Mouse (Mus musculus): ENCODE results near the gene Sos1. TPM values are rescaled to one million over a fixed set of nuclear protein-coding genes. Genes with fewer than 3 reads are reported as not detected.
A peak's percentile ranks its signal among the peaks of the same experiment; 100 is the strongest.
"Not testable (repeated sequence)": the region's sequence is repeated elsewhere in the genome, so short reads cannot be mapped to it uniquely, and the experiment has no call there.

Gene Sos1
- polyA plus RNA-seq, 1 experiment from 2014 or later, result 6.4 TPM

DNA sequence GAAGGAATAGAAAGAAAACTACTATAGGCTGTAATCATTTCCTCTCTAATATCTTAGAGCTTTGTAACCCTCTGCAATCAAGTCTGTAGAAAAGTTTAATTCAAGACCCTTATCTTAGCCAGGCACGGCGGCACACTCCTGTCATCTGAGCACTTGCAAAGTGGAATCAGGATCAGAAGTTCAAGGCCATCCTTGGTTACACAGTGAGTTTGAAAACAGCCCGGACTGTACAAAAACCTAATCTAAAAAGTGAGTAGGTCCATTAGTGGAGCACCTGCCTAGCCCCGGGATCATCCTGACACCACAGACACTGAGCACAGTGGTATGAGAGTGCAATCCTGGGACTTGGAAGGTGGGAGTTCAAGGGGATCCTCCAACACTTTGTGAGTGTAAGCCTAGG is 12.6 kb upstream of the Sos1 start:
- Histone ChIP-seq H3K36me3 (no peaks in the 10 kb centered on the region), H3K27me3 (no peaks in the 10 kb centered on the region), H3K27ac (no peak overlapping the region), H3K9ac (no peak overlapping the region), H3K4me1 (no peaks in the 10 kb centered on the region), H3K4me2 (replicated peaks) (no peak overlapping the region), H3K9me3 (no peaks in the 10 kb centered on the region), H3K4me3 (no peak overlapping the region)
- no peak for ATAC-seq (ENCODE audit: insufficient number of reproducible peaks, insufficient read depth, low FRiP score, low TSS enrichment)
- 93% methylated on average over 4 of the region's 4 CpGs for WGBS

- no peak overlapping the region for H3K4me3 ChIP-seq
- WGBS, result 88% methylated on average over 4 of the region's 4 CpGs
- no peaks in the 10 kb centered on the region for H3K27me3 ChIP-seq
- no peaks in the 10 kb centered on the region for H3K36me3 ChIP-seq
- no peaks in the 10 kb centered on the region for H3K9me3 ChIP-seq
- no peak for ATAC-seq (ENCODE audit: insufficient number of reproducible peaks, insufficient read depth, low FRiP score, low TSS enrichment)
- H3K4me1 ChIP-seq, result no peaks in the 10 kb centered on the region
- no peak overlapping the region for H3K4me2 ChIP-seq (replicated peaks)
- no peak overlapping the region for H3K9ac ChIP-seq
- no peak overlapping the region for H3K27ac ChIP-seq
Measured at GRCm38 (mm10) chr17:80492274-80492673, 12.0 kb upstream of the Sos1 start.

DNA sequence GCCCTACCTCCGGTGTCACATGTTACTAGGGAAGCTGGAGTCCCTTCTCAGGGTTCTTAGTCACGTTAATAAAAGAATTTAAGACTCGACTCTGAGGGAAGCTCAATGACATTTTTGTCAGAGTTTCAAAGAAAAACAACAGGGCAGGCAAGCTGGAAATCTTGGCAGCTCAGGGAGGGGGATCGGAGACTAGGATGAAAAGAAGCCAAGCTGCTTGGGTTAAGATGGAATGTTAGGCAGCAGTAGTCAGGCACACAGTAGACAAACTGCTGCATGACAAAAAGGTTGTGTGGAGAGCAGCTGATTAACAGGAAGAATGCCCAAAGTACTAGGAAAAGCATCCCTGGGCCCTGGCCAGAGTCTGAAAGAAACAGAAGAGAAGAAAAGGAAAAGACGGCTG is 9.9 kb upstream of the Sos1 start:
- Histone ChIP-seq H3K9me3 (no peaks in the 10 kb centered on the region), H3K36me3 (no peaks in the 10 kb centered on the region), H3K4me2 (replicated peaks) (no peak overlapping the region), H3K4me1 (no peaks in the 10 kb centered on the region), H3K27ac (no peak overlapping the region), H3K4me3 (no peak overlapping the region), H3K27me3 (no peaks in the 10 kb centered on the region), H3K9ac (no peak overlapping the region)
- 64% methylated on average over 5 of the region's 5 CpGs for WGBS
- no peak for ATAC-seq (ENCODE audit: insufficient number of reproducible peaks, insufficient read depth, low FRiP score, low TSS enrichment)

DNA sequence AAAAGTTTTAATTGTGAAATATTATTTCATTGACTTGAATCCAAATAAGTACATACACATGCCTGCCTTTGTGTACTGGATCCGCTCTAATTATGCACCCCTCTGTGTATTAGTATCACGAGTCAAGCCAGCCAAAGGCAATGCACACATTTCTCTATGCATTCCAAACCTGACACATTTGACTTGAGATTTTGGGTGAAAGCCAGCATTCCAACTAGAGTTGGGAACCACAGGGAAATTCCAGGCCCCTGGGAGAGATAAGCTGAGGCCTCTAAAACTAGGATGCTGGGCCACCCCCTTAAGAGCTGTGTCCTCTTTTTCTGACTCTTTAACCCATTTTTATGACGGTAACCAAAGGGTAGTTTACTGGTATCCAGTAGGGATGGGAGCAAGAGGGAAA is 8.7 kb upstream of the Sos1 start:
- Histone ChIP-seq H3K9me3 (no peaks in the 10 kb centered on the region), H3K27me3 (no peaks in the 10 kb centered on the region), H3K4me3 (no peak overlapping the region), H3K36me3 (no peaks in the 10 kb centered on the region), H3K4me1 (no peaks in the 10 kb centered on the region), H3K9ac (no peak overlapping the region), H3K27ac (no peak overlapping the region), H3K4me2 (replicated peaks) (no peak overlapping the region)
- no peak for ATAC-seq (ENCODE audit: insufficient number of reproducible peaks, insufficient read depth, low FRiP score, low TSS enrichment)
- WGBS, result 79% methylated on average over 3 of the region's 3 CpGs

DNA sequence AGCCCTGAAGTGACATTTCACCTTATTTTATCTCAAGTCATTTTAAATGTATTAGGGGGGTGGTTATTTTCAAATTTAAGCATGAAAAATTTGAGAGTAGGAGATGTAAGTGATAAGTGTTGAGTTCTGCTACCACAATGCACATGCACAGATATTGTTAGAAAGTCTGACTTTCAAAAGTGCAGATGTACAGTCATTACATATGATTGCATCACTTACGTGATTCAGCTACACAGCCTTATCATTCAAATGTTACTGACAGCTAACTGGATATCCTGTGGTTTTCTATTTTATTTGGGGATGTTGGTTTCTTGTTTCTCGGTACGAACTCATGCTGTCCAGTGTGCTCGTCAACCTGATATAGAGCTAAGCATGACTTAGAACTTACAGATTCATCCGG is 4.9 kb upstream of the Sos1 start:
- peaks cover 3% of the 10 kb centered on the region; the same call in 1 of the 2 replicates for H3K4me1 ChIP-seq
- no peak overlapping the region for H3K9ac ChIP-seq
- H3K27me3 ChIP-seq, result no peaks in the 10 kb centered on the region
- H3K9me3 ChIP-seq, result no peaks in the 10 kb centered on the region
- no peak for ATAC-seq (ENCODE audit: insufficient number of reproducible peaks, insufficient read depth, low FRiP score, low TSS enrichment)
- no peak overlapping the region for H3K4me3 ChIP-seq
- H3K36me3 ChIP-seq, result no peaks in the 10 kb centered on the region
- no peak overlapping the region for H3K27ac ChIP-seq
- H3K4me2 ChIP-seq (replicated peaks), result no peak overlapping the region
- 92% methylated on average over 5 of the region's 5 CpGs for WGBS

GRCm38 (mm10) chr17:80480855-80481224 is 587 bp upstream of the Sos1 start:
- Histone ChIP-seq H3K27ac (peak overlapping the region; percentile 96), H3K4me2 (replicated peaks) (peak overlapping the region; percentile 63), H3K4me3 (peak overlapping the region; percentile 97), H3K27me3 (no peaks in the 10 kb centered on the region), H3K9me3 (no peaks in the 10 kb centered on the region), H3K36me3 (no peaks in the 10 kb centered on the region), H3K9ac (no peak overlapping the region), H3K4me1 (peaks cover 17% of the 10 kb centered on the region; the same call in 1 of the 2 replicates)
- no peak for ATAC-seq (ENCODE audit: insufficient number of reproducible peaks, insufficient read depth, low FRiP score, low TSS enrichment)
- 43% methylated on average over 7 of the region's 7 CpGs for WGBS

GRCm38 (mm10) chr17:80479295-80480030 is 790 bp downstream of the Sos1 start:
- under 1% methylated on average over 66 of the region's 71 CpGs for WGBS
- Histone ChIP-seq H3K27me3 (no peaks in the 10 kb centered on the region), H3K27ac (peak overlapping the region; percentile 96), H3K36me3 (no peaks in the 10 kb centered on the region), H3K4me2 (replicated peaks) (peak overlapping the region; percentile 63), H3K9me3 (no peaks in the 10 kb centered on the region), H3K4me3 (peak overlapping the region; percentile 97), H3K9ac (peak overlapping the region; percentile 95), H3K4me1 (peaks cover 17% of the 10 kb centered on the region; the same call in 1 of the 2 replicates)
- ATAC-seq (ENCODE audit: insufficient number of reproducible peaks, insufficient read depth, low FRiP score, low TSS enrichment), result peak; percentile 14

DNA sequence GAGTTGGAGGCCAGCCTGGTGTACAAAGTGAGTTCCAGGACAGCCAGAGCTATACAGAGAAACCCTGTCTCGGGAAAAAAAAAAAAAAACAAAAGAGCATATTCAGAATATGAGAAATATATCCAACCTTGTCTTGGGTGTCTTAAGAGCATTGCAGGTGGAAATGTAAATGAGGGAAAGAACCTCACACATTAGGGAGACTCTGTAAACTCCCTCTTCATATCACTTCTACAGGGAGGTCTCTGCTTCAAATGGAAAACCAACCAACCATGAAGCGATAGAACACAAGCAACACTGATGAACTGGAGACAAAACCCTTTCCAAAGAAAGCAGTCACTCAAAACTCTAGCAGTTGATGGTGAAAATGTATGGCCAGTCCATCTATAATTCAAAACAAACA is 2.6 kb downstream of the Sos1 start:
- Histone ChIP-seq H3K4me1 (peaks cover 17% of the 10 kb centered on the region; the same call in 1 of the 2 replicates), H3K27me3 (no peaks in the 10 kb centered on the region), H3K9ac (no peak overlapping the region), H3K36me3 (peaks cover 3% of the 10 kb centered on the region; the same call in 1 of the 2 replicates), H3K4me2 (replicated peaks) (no peak overlapping the region), H3K9me3 (no peaks in the 10 kb centered on the region), H3K4me3 (no peak overlapping the region), H3K27ac (no peak overlapping the region)
- no peak for ATAC-seq (ENCODE audit: insufficient number of reproducible peaks, insufficient read depth, low FRiP score, low TSS enrichment)
- 89% methylated on average over 2 of the region's 2 CpGs for WGBS

GRCm38 (mm10) chr17:80476496-80476895 is 3.8 kb downstream of the Sos1 start:
- no peak for ATAC-seq (ENCODE audit: insufficient number of reproducible peaks, insufficient read depth, low FRiP score, low TSS enrichment)
- Histone ChIP-seq H3K4me1 (peaks cover 17% of the 10 kb centered on the region; the same call in 1 of the 2 replicates), H3K9ac (no peak overlapping the region), H3K36me3 (peaks cover 3% of the 10 kb centered on the region; the same call in 1 of the 2 replicates), H3K27ac (no peak overlapping the region), H3K27me3 (no peaks in the 10 kb centered on the region), H3K9me3 (no peaks in the 10 kb centered on the region), H3K4me2 (replicated peaks) (no peak overlapping the region), H3K4me3 (no peak overlapping the region)
- 88% methylated on average over 4 of the region's 4 CpGs for WGBS

- no peak for ATAC-seq (ENCODE audit: insufficient number of reproducible peaks, insufficient read depth, low FRiP score, low TSS enrichment)
Measured at GRCm38 (mm10) chr17:80471056-80471802, 9.0 kb downstream of the Sos1 start.

GRCm38 (mm10) chr17:80468417-80468894 is 11.8 kb downstream of the Sos1 start:
- not testable (repeated sequence) for H3K4me1 ChIP-seq; H3K4me3 ChIP-seq; H3K27me3 ChIP-seq; H3K4me2 ChIP-seq (replicated peaks); H3K27ac ChIP-seq; H3K9me3 ChIP-seq; ATAC-seq (ENCODE audit: insufficient number of reproducible peaks, insufficient read depth, low FRiP score, low TSS enrichment); H3K36me3 ChIP-seq; H3K9ac ChIP-seq
- WGBS, result 34% methylated on average over 3 of the region's 3 CpGs

More at GRCm38 (mm10) chr17:80471056-80471802, 9.0 kb downstream of the Sos1 start:
- H3K27me3 ChIP-seq, result no peaks in the 10 kb centered on the region
- no peak overlapping the region for H3K4me2 ChIP-seq (replicated peaks)
- H3K27ac ChIP-seq, result peak overlapping the region; percentile 36; the same call in 1 of the 2 replicates
- peaks cover 5% of the 10 kb centered on the region; the same call in 1 of the 2 replicates for H3K4me1 ChIP-seq
- no peak overlapping the region for H3K9ac ChIP-seq
- H3K9me3 ChIP-seq, result no peaks in the 10 kb centered on the region
- peaks cover 3% of the 10 kb centered on the region; the same call in 1 of the 2 replicates for H3K36me3 ChIP-seq
- WGBS, result 39% methylated on average over 8 of the region's 8 CpGs
- no peak overlapping the region for H3K4me3 ChIP-seq

GRCm38 (mm10) chr17:80460258-80460657 is 20.0 kb downstream of the Sos1 start:
- Histone ChIP-seq H3K27me3 (no peaks in the 10 kb centered on the region), H3K36me3 (no peaks in the 10 kb centered on the region; the same call in 1 of the 2 replicates), H3K4me2 (replicated peaks) (no peak overlapping the region), H3K4me1 (no peaks in the 10 kb centered on the region), H3K27ac (no peak overlapping the region), H3K9me3 (no peaks in the 10 kb centered on the region), H3K4me3 (no peak overlapping the region), H3K9ac (no peak overlapping the region)
- WGBS, result 72% methylated on average over 5 of the region's 5 CpGs
- no peak for ATAC-seq (ENCODE audit: insufficient number of reproducible peaks, insufficient read depth, low FRiP score, low TSS enrichment)

Data from embryonic facial prominence, embryonic 12.5 days (tissue).